Comparison of ENCODE assay signal across 8 mouse cellular contexts in genomic region chr12:68463032-68463431, GRCm38 (mm10).
A peak's percentile ranks its signal among the peaks of the same experiment; 100 is the strongest.
DNase-seq lines count a peak whose midpoint lies in the region.

No protein-coding gene starts in this region.

- peak; percentile 21 for DNase-seq in layer of hippocampus, adult 9-11 months
- DNase-seq in layer of hippocampus, postnatal 25 days (ENCODE audit: extremely low spot score in 1 of 2, low spot score in 1 of 2): no peak
- peak; percentile 9 to 14 for DNase-seq in frontal cortex, postnatal 10 days (ENCODE audit: low spot score in 2 of 2)
- DNase-seq in kidney, adult 9 months: peak; percentile 21
- peak; percentile 47 for DNase-seq in mesoderm, embryonic 11.5 days (ENCODE audit: low read depth, low spot score)
- no peak for DNase-seq in cerebellum, adult 18-20 months
- DNase-seq in urinary bladder, postnatal 36 days (ENCODE audit: low spot score in 2 of 2): no peak
- DNase-seq in gastrocnemius, adult 18-20 months (ENCODE audit: low spot score): no peak

Comparison
In these comparisons a context has a peak if more than half of its experiments do, and no peak if none do; other contexts are left out.
1. DNase-seq: peak in layer of hippocampus, adult 9-11 months (single experiment), frontal cortex, postnatal 10 days (2 of 2), kidney, adult 9 months (single experiment) and mesoderm, embryonic 11.5 days (single experiment); none in layer of hippocampus, postnatal 25 days (0 of 2), cerebellum, adult 18-20 months (0 of 2), urinary bladder, postnatal 36 days (0 of 2) and gastrocnemius, adult 18-20 months (single experiment).